Mouse (Mus musculus): ENCODE results near the gene Tnf. TPM values are rescaled to one million over a fixed set of nuclear protein-coding genes. Genes with fewer than 3 reads are reported as not detected.

Tnf gene
- polyA plus RNA-seq, 1 experiment from 2014 or later = 0.95 TPM

GRCm38 (mm10) chr17:35218516-35219193 lies 16.8 kb upstream of the Tnf start:
- H3K27me3 ChIP-seq (replicated peaks; ENCODE audit: insufficient read depth, low read length) = no peaks in the 10 kb centered on the region
- H3K4me2 ChIP-seq (replicated peaks; ENCODE audit: low read depth, low read length) = peak overlapping the region; percentile 28; the same call in 1 of the 2 replicates
- DNase-seq (ENCODE audit: low spot score) (peak; percentile 53), ATAC-seq (peak; percentile 63)
- no peaks in the 10 kb centered on the region for H3K9me3 ChIP-seq (ENCODE audit: low read length)
- WGBS = 68% methylated on average over 18 of the region's 18 CpGs
- 0 out of 2 replicates have a peak, but pooled peaks cover 5% of the 10 kb centered on the region for H3K36me3 ChIP-seq (ENCODE audit: insufficient read depth, low read length)
- no peak for TF ChIP-seq EP300 (IDR thresholded peaks at IDR 0.05)
- TF ChIP-seq CTCF (IDR thresholded peaks at IDR 0.05) = no peak
- no peak overlapping the region for H3K4me3 ChIP-seq (ENCODE audit: low read depth, low read length)
- H3K27ac ChIP-seq (ENCODE audit: low read length) = peak overlapping the region; percentile 54
- H3K9ac ChIP-seq (replicated peaks; ENCODE audit: low read depth) = no peak overlapping the region
- H3K4me1 ChIP-seq (ENCODE audit: insufficient read depth, low read depth, low read length) = peaks cover 10% of the 10 kb centered on the region

GRCm38 (mm10) chr17:35213071-35213470 lies 11.3 kb upstream of the Tnf start:
- H3K4me2 ChIP-seq (replicated peaks; ENCODE audit: low read depth, low read length) = no peak overlapping the region
- ATAC-seq = no peak
- no peak for TF ChIP-seq EP300 (IDR thresholded peaks at IDR 0.05)
- no peak overlapping the region for H3K9ac ChIP-seq (replicated peaks; ENCODE audit: low read depth)
- no peak overlapping the region for H3K4me3 ChIP-seq (ENCODE audit: low read depth, low read length)
- H3K4me1 ChIP-seq (ENCODE audit: insufficient read depth, low read depth, low read length) = no peaks in the 10 kb centered on the region
- no peak for DNase-seq (ENCODE audit: low spot score)
- WGBS = 91% methylated on average over 5 of the region's 5 CpGs
- no peaks in the 10 kb centered on the region for H3K9me3 ChIP-seq (ENCODE audit: low read length)
- H3K27me3 ChIP-seq (replicated peaks; ENCODE audit: insufficient read depth, low read length) = no peaks in the 10 kb centered on the region
- no peaks in the 10 kb centered on the region for H3K36me3 ChIP-seq (ENCODE audit: insufficient read depth, low read length)
- no peak overlapping the region for H3K27ac ChIP-seq (ENCODE audit: low read length)

DNA sequence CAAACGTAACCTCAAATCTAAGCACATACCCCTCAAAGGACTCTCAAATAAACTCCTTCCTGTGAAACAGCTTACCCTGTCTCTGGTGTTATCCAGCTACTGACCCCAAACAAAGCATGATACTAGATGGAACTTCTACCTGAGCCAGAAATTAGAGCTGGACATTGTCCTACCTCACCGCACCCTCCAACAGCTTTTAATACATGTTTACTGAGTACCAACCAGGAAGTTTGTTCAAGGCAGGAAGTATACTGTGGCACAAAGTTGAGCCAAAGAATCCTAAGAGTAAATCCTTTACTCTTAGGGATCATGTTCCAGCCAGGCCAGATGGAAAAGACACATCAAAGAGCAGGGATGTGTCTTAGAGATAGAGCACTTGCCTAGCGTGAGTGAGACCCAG lies 8.8 kb upstream of the Tnf start:
- H3K9me3 ChIP-seq (ENCODE audit: low read length) = no peaks in the 10 kb centered on the region
- H3K4me2 ChIP-seq (replicated peaks; ENCODE audit: low read depth, low read length) = no peak overlapping the region
- no peak overlapping the region for H3K27ac ChIP-seq (ENCODE audit: low read length)
- H3K4me1 ChIP-seq (ENCODE audit: insufficient read depth, low read depth, low read length) = no peaks in the 10 kb centered on the region
- no peak overlapping the region for H3K9ac ChIP-seq (replicated peaks; ENCODE audit: low read depth)
- H3K36me3 ChIP-seq (ENCODE audit: insufficient read depth, low read length) = no peaks in the 10 kb centered on the region
- TF ChIP-seq CTCF (IDR thresholded peaks at IDR 0.05) (no peak), EP300 (IDR thresholded peaks at IDR 0.05) (no peak)
- ATAC-seq = no peak
- 30% methylated on average over 3 of the region's 3 CpGs for WGBS
- no peak for DNase-seq (ENCODE audit: low spot score)
- H3K4me3 ChIP-seq (ENCODE audit: low read depth, low read length) = no peak overlapping the region
- no peaks in the 10 kb centered on the region for H3K27me3 ChIP-seq (replicated peaks; ENCODE audit: insufficient read depth, low read length)

- Histone ChIP-seq H3K4me2 (replicated peaks; ENCODE audit: low read depth, low read length) (no peak overlapping the region), H3K9me3 (ENCODE audit: low read length) (no peaks in the 10 kb centered on the region), H3K27ac (ENCODE audit: low read length) (no peak overlapping the region), H3K4me1 (ENCODE audit: insufficient read depth, low read depth, low read length) (no peaks in the 10 kb centered on the region), H3K4me3 (ENCODE audit: low read depth, low read length) (no peak overlapping the region), H3K9ac (replicated peaks; ENCODE audit: low read depth) (no peak overlapping the region), H3K36me3 (ENCODE audit: insufficient read depth, low read length) (no peaks in the 10 kb centered on the region), H3K27me3 (replicated peaks; ENCODE audit: insufficient read depth, low read length) (no peaks in the 10 kb centered on the region)
- DNase-seq (ENCODE audit: low spot score) = no peak
- TF ChIP-seq EP300 (IDR thresholded peaks at IDR 0.05) = no peak
- no peak for TF ChIP-seq CTCF (IDR thresholded peaks at IDR 0.05)
- 72% methylated on average over 12 of the region's 12 CpGs for WGBS
- no peak for ATAC-seq
These were observed 8.2 kb upstream of the Tnf start for GRCm38 (mm10) chr17:35209785-35210535.

GRCm38 (mm10) chr17:35205380-35205769 lies 3.6 kb upstream of the Tnf start:
- Histone ChIP-seq H3K4me2 (replicated peaks; ENCODE audit: low read depth, low read length) (no peak overlapping the region), H3K4me1 (ENCODE audit: insufficient read depth, low read depth, low read length) (no peaks in the 10 kb centered on the region), H3K9ac (replicated peaks; ENCODE audit: low read depth) (no peak overlapping the region), H3K36me3 (ENCODE audit: insufficient read depth, low read length) (no peaks in the 10 kb centered on the region), H3K9me3 (ENCODE audit: low read length) (no peaks in the 10 kb centered on the region), H3K4me3 (ENCODE audit: low read depth, low read length) (no peak overlapping the region), H3K27me3 (replicated peaks; ENCODE audit: insufficient read depth, low read length) (0 out of 2 replicates have a peak, but pooled peaks cover 3% of the 10 kb centered on the region), H3K27ac (ENCODE audit: low read length) (no peak overlapping the region)
- ATAC-seq (no peak), DNase-seq (ENCODE audit: low spot score) (no peak)
- 53% methylated on average over 10 of the region's 10 CpGs for WGBS
- TF ChIP-seq EP300 (IDR thresholded peaks at IDR 0.05) = no peak
- no peak for TF ChIP-seq CTCF (IDR thresholded peaks at IDR 0.05)

DNA sequence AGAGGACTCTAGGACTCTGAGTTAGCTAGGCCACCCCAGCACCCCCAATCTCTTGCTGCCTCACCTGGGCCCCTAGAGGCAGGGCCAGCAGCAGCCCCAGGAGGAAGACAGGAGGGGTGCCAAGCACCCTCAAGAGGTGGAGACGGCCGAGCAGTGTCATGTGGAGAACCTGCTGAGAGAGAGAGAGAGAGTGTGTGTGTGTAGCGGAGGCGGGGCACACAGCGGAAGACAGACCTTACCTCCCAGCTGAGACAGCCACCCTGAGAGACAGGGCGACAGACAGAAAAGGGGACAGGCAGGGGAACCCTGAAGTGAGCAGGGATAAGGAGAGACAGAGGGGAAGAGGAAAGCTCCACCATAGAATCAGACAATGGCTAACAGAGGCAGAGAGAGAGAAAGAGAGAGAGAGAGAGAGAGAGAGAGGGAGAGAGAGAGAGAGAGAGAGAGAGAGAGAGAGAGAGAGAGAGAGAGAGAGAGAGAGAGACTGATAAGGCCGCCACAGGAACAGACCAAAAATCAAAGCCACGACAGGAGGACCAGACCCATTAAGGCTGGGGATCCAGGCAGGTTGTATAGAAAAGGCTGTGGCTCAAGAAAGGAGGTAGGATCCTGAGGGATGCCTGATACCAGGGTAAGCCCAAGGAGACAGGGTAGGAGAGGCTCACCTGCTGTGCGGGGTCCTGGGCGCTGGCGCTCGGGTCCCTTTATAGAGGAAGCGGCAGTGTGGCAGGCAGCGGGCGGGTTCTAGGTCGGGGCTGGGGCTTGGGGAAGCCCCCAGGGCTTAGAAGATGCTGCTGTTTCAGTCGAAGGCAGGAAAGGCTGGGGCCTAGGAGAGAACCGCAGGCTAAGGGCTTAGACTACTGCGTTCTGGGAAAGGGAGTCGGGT lies 2.9 kb upstream of the Tnf start, which contains the start of gene Lta:
Lta (minus strand) TSS at position 858 of the 886 bp plus-strand sequence.
- no peak for DNase-seq (ENCODE audit: low spot score)
- Histone ChIP-seq H3K9ac (replicated peaks; ENCODE audit: low read depth) (no peak within 1 kb of the TSS), H3K27ac (ENCODE audit: low read length) (no peak within 1 kb of the TSS), H3K4me3 (ENCODE audit: low read depth, low read length) (no peak within 1 kb of the TSS), H3K4me2 (replicated peaks; ENCODE audit: low read depth, low read length) (no peak within 1 kb of the TSS), H3K4me1 (ENCODE audit: insufficient read depth, low read depth, low read length) (no peaks in the 10 kb centered on the region), H3K36me3 (ENCODE audit: insufficient read depth, low read length) (no peaks in the 10 kb centered on the region), H3K9me3 (ENCODE audit: low read length) (no peaks in the 10 kb centered on the region), H3K27me3 (replicated peaks; ENCODE audit: insufficient read depth, low read length) (0 out of 2 replicates have a peak, but pooled peaks cover 3% of the 10 kb centered on the region)
- TF ChIP-seq CTCF (IDR thresholded peaks at IDR 0.05) (no peak), EP300 (IDR thresholded peaks at IDR 0.05) (no peak)
- WGBS = 32% methylated on average over 19 of the region's 20 CpGs
- no peak for ATAC-seq

Data from lung, postnatal 0 days (tissue).